Mouse (Mus musculus) right cerebral cortex, postnatal 4 days (tissue): ENCODE data around the gene Baz2b.

Experiments
- DNase-seq: peaks from one replicate; pipeline ENCODE4 v3.0.0-alpha.2; 2022

The Baz2b gene

GRCm38 (mm10) chr2:60045995-60046394 lies 163.6 kb downstream of the Baz2b start:
- DNase-seq: no peak

GRCm38 (mm10) chr2:60044988-60045387 lies 164.7 kb downstream of the Baz2b start:
- DNase-seq: no peak

- no peak for DNase-seq
Observed at GRCm38 (mm10) chr2:60044540-60044939, 165.1 kb downstream of the Baz2b start.

- no peak for DNase-seq
Observed at GRCm38 (mm10) chr2:60042699-60043098, 166.9 kb downstream of the Baz2b start.

GRCm38 (mm10) chr2:60041485-60042274 lies 168.0 kb downstream of the Baz2b start:
- no peak for DNase-seq

GRCm38 (mm10) chr2:60040162-60040561 lies 169.5 kb downstream of the Baz2b start:
- DNase-seq: no peak

- DNase-seq: peak; percentile 33
Observed at GRCm38 (mm10) chr2:60037011-60037551, 172.6 kb downstream of the Baz2b start.

- DNase-seq: no peak
Observed at GRCm38 (mm10) chr2:60036361-60036760, 173.3 kb downstream of the Baz2b start.

GRCm38 (mm10) chr2:60030991-60031390 lies 178.6 kb downstream of the Baz2b start:
- no peak for DNase-seq

- no peak for DNase-seq
Observed at GRCm38 (mm10) chr2:60029020-60029419, 180.6 kb downstream of the Baz2b start.

GRCm38 (mm10) chr2:60027166-60027565 lies 182.5 kb downstream of the Baz2b start:
- DNase-seq: no peak

- DNase-seq: no peak
Observed at GRCm38 (mm10) chr2:60026554-60026953, 183.1 kb downstream of the Baz2b start.

- DNase-seq: no peak
Observed at GRCm38 (mm10) chr2:60023777-60024176, 185.9 kb downstream of the Baz2b start.

- no peak for DNase-seq
Observed at GRCm38 (mm10) chr2:60021556-60021955, 188.1 kb downstream of the Baz2b start.

GRCm38 (mm10) chr2:60021138-60021537 lies 188.5 kb downstream of the Baz2b start:
- DNase-seq: no peak

- no peak for DNase-seq
Observed at GRCm38 (mm10) chr2:60019546-60020250, 189.9 kb downstream of the Baz2b start.

- DNase-seq: no peak
Observed at GRCm38 (mm10) chr2:60018875-60019501, 190.7 kb downstream of the Baz2b start.

GRCm38 (mm10) chr2:60011526-60011925 lies 198.1 kb downstream of the Baz2b start:
- no peak for DNase-seq

GRCm38 (mm10) chr2:60003665-60004045 lies 206.0 kb downstream of the Baz2b start:
- no peak for DNase-seq

- DNase-seq: no peak
Observed at GRCm38 (mm10) chr2:60003038-60003664, 206.5 kb downstream of the Baz2b start.

- no peak for DNase-seq
Observed at GRCm38 (mm10) chr2:60000268-60000667, 209.4 kb downstream of the Baz2b start.

GRCm38 (mm10) chr2:59997479-59998228 lies 212.0 kb downstream of the Baz2b start:
- no peak for DNase-seq
